Mouse (Mus musculus): ENCODE measurements around the gene Ptpn3. TPM values are rescaled to one million over a fixed set of nuclear protein-coding genes. Genes with fewer than 3 reads are reported as not detected.

Gene Ptpn3
- polyA plus RNA-seq, 1 experiment = 4.1 TPM

DNA sequence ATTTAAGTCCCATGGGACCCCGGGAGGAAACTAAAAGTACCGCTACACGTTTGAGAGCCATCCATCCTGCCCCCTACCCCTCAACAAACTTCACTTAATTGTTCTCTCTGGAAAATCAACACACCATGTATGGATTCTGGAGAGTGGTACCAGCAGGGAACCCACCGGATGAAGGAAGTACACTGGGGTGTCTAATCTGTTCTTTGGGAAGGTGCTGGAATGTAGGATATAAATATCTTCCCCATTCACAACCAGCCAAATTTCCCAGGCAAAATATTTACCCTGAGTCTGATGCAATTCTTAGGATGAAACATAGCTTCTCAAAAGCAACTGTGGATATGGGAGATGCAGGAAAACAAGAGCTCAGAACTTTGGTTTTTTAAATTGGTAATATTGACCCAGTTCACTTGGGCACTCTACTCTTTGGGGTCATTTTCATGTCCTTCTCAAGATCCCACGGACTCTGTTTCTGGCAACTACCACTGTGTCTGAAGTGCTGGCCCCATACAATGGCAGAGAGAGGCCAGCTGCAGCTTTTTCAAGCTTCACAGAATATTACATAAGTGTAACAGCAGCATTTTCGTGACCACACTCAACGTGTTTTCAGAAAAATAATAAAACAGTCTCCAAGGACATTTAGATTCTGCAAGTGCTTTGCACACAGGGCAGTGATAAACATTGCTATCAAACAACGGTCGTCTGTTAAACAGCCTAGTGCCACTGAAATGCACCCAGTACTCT, 109.9 kb downstream of the Ptpn3 start:
- H3K27ac ChIP-seq (ENCODE audit: control insufficient read depth, insufficient read depth, low read depth, low read length, poor library complexity) = no peak overlapping the region
- no peak overlapping the region for H3K4me3 ChIP-seq (replicated peaks; ENCODE audit: control insufficient read depth, low read depth, low read length)
- TF ChIP-seq POLR2A (IDR thresholded peaks at IDR 0.05; ENCODE audit: borderline replicate concordance, control insufficient read depth, low read depth, low read length) (no peak), CTCF (IDR thresholded peaks at IDR 0.05; ENCODE audit: control insufficient read depth, insufficient read depth, low read length) (no peak)
- H3K4me1 ChIP-seq (ENCODE audit: control insufficient read depth, insufficient read depth, low read length) = no peaks in the 10 kb centered on the region
- WGBS = 70% methylated on average over 9 of the region's 9 CpGs

DNA sequence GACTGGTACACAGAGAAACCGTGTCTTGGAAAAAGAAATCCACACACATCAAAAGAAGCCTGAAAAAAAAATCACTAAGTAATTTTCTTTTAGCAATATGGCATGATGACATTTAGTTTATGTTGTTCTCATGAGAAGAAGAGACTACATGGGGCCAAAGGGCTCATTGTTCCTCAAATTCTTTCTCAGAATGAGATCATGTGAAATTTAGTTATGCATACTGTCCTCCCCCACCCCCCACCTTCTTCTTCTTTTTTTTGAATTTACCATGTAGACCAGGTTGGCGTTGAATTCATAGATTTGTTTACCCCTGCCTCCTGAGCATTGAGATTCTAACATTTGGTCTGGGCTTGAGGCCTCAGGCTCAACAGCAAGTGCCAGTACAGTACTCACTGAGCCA, 111.8 kb downstream of the Ptpn3 start:
- TF ChIP-seq POLR2A (IDR thresholded peaks at IDR 0.05; ENCODE audit: borderline replicate concordance, control insufficient read depth, low read depth, low read length) (no peak), CTCF (IDR thresholded peaks at IDR 0.05; ENCODE audit: control insufficient read depth, insufficient read depth, low read length) (no peak)
- WGBS = 86% methylated on average over 2 of the region's 2 CpGs
- no peak overlapping the region for H3K4me3 ChIP-seq (replicated peaks; ENCODE audit: control insufficient read depth, low read depth, low read length)
- H3K27ac ChIP-seq (ENCODE audit: control insufficient read depth, insufficient read depth, low read depth, low read length, poor library complexity) = no peak overlapping the region
- no peaks in the 10 kb centered on the region for H3K4me1 ChIP-seq (ENCODE audit: control insufficient read depth, insufficient read depth, low read length)

- no peaks in the 10 kb centered on the region for H3K4me1 ChIP-seq (ENCODE audit: control insufficient read depth, insufficient read depth, low read length)
- no peak for TF ChIP-seq CTCF (IDR thresholded peaks at IDR 0.05; ENCODE audit: control insufficient read depth, insufficient read depth, low read length)
- no peak for TF ChIP-seq POLR2A (IDR thresholded peaks at IDR 0.05; ENCODE audit: borderline replicate concordance, control insufficient read depth, low read depth, low read length)
- no peak overlapping the region for H3K4me3 ChIP-seq (replicated peaks; ENCODE audit: control insufficient read depth, low read depth, low read length)
- H3K27ac ChIP-seq (ENCODE audit: control insufficient read depth, insufficient read depth, low read depth, low read length, poor library complexity) = no peak overlapping the region
- WGBS = 22% methylated on average over 6 of the region's 6 CpGs
Measured at GRCm38 (mm10) chr4:57186035-57186434, 115.6 kb downstream of the Ptpn3 start.

GRCm38 (mm10) chr4:57185462-57185861, 116.2 kb downstream of the Ptpn3 start:
- 84% methylated on average over 8 of the region's 8 CpGs for WGBS
- H3K4me1 ChIP-seq (ENCODE audit: control insufficient read depth, insufficient read depth, low read length) = no peaks in the 10 kb centered on the region
- no peak for TF ChIP-seq POLR2A (IDR thresholded peaks at IDR 0.05; ENCODE audit: borderline replicate concordance, control insufficient read depth, low read depth, low read length)
- no peak for TF ChIP-seq CTCF (IDR thresholded peaks at IDR 0.05; ENCODE audit: control insufficient read depth, insufficient read depth, low read length)
- H3K4me3 ChIP-seq (replicated peaks; ENCODE audit: control insufficient read depth, low read depth, low read length) = no peak overlapping the region
- no peak overlapping the region for H3K27ac ChIP-seq (ENCODE audit: control insufficient read depth, insufficient read depth, low read depth, low read length, poor library complexity)

DNA sequence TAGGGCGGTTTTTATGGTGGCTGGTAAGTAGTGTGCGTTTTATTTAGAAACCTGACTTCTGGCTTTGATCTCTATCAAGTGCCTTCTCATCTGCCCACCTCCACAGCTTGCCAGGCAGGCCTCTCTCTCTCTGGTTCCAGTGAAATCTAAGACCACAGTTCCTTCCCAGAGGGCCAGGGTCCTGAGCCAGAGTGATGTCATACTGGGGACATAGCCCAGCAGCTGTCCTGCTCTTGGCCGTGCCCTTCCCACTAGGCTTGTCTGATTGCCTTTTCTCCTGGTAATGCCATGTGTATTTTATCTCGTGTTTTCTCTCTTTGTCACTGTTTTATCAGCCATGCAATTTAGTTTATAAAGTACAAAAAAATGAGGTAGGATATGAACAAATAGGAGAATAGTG, 118.1 kb downstream of the Ptpn3 start:
- 74% methylated on average over 4 of the region's 4 CpGs for WGBS
- H3K4me1 ChIP-seq (ENCODE audit: control insufficient read depth, insufficient read depth, low read length) = no peaks in the 10 kb centered on the region
- TF ChIP-seq POLR2A (IDR thresholded peaks at IDR 0.05; ENCODE audit: borderline replicate concordance, control insufficient read depth, low read depth, low read length) = no peak

DNA sequence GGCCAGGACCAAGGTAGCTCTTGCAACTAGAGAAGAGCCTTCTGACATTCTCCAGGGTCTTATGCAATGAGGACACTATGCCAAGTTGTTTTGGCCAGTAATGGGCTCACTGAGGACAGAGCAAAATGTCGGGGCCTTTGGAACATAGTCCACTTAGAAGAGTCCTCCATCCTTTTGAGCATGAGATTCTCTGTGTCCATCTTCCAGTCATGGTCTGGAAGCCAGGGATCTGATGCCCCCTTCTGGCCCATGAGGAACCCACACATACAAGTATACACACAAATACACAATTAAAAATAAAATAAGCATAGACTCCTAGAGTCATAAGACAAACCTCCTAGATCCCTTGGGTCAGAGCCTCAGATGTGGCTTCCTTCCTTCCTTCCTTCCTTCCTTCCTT, 120.1 kb downstream of the Ptpn3 start:
- whole genome bisulfite sequencing = 68% methylated on average over 1 of the region's 1 CpGs
- no peak overlapping the region for H3K4me3 ChIP-seq (replicated peaks; ENCODE audit: control insufficient read depth, low read depth, low read length)
- no peak overlapping the region for H3K27ac ChIP-seq (ENCODE audit: control insufficient read depth, insufficient read depth, low read depth, low read length, poor library complexity)
- no peak for TF ChIP-seq CTCF (IDR thresholded peaks at IDR 0.05; ENCODE audit: control insufficient read depth, insufficient read depth, low read length)
- no peak for TF ChIP-seq POLR2A (IDR thresholded peaks at IDR 0.05; ENCODE audit: borderline replicate concordance, control insufficient read depth, low read depth, low read length)
- H3K4me1 ChIP-seq (ENCODE audit: control insufficient read depth, insufficient read depth, low read length) = no peaks in the 10 kb centered on the region

More for the DNA sequence above, 118.1 kb downstream of the Ptpn3 start:
- no peak overlapping the region for H3K4me3 ChIP-seq (replicated peaks; ENCODE audit: control insufficient read depth, low read depth, low read length)
- H3K27ac ChIP-seq (ENCODE audit: control insufficient read depth, insufficient read depth, low read depth, low read length, poor library complexity) = no peak overlapping the region

DNA sequence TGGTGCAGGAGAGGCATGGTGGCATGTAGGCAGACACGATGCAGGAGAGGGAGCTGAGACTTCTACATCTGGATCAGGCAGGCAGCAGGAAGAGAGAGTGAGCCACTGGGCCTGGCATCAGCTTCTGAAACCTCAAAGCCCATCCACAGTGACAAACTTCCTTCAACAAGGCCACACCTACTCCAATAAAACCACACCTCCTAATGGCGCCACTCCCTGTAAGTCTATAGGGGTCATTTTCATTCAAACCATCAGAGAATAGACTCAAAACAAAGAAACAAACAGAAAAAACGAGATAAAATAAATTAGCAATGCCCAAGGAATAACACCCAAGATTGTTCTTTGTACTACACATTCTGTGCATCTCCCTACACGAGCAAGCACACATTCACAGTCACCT, 122.8 kb downstream of the Ptpn3 start:
- TF ChIP-seq CTCF (IDR thresholded peaks at IDR 0.05; ENCODE audit: control insufficient read depth, insufficient read depth, low read length) (no peak), POLR2A (IDR thresholded peaks at IDR 0.05; ENCODE audit: borderline replicate concordance, control insufficient read depth, low read depth, low read length) (no peak)
- Histone ChIP-seq H3K4me3 (replicated peaks; ENCODE audit: control insufficient read depth, low read depth, low read length) (no peak overlapping the region), H3K27ac (ENCODE audit: control insufficient read depth, insufficient read depth, low read depth, low read length, poor library complexity) (no peak overlapping the region), H3K4me1 (ENCODE audit: control insufficient read depth, insufficient read depth, low read length) (no peaks in the 10 kb centered on the region)
- 76% methylated on average over 4 of the region's 4 CpGs for WGBS

- H3K4me1 ChIP-seq (ENCODE audit: control insufficient read depth, insufficient read depth, low read length) = no peaks in the 10 kb centered on the region
- H3K27ac ChIP-seq (ENCODE audit: control insufficient read depth, insufficient read depth, low read depth, low read length, poor library complexity) = no peak overlapping the region
- TF ChIP-seq POLR2A (IDR thresholded peaks at IDR 0.05; ENCODE audit: borderline replicate concordance, control insufficient read depth, low read depth, low read length) = no peak
- TF ChIP-seq CTCF (IDR thresholded peaks at IDR 0.05; ENCODE audit: control insufficient read depth, insufficient read depth, low read length) = no peak
- no peak overlapping the region for H3K4me3 ChIP-seq (replicated peaks; ENCODE audit: control insufficient read depth, low read depth, low read length)
- WGBS = 82% methylated on average over 10 of the region's 10 CpGs
Measured at GRCm38 (mm10) chr4:57175329-57175728, 126.3 kb downstream of the Ptpn3 start.

DNA sequence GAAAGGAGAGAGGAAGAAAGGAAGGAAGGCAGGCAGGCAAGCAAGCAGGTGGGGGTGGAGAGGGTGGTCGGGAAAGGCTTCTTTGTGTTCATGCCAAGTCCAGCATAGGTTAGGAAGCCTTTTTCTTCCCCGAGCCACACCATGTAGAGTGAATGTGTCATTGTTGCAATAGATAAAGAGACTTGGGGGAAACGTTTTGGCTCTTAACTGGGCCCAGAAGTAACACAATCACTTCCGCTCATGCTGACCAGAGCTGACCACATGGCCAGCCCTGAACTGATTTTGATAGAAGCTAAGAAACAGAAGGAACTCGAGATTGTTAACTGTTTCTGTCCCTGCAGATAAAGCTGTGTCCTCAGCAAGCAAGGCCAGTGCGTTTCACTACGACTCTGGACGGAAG, 128.8 kb downstream of the Ptpn3 start:
- H3K4me3 ChIP-seq (replicated peaks; ENCODE audit: control insufficient read depth, low read depth, low read length) = no peak overlapping the region
- no peak overlapping the region for H3K27ac ChIP-seq (ENCODE audit: control insufficient read depth, insufficient read depth, low read depth, low read length, poor library complexity)
- WGBS = 31% methylated on average over 8 of the region's 8 CpGs
- TF ChIP-seq POLR2A (IDR thresholded peaks at IDR 0.05; ENCODE audit: borderline replicate concordance, control insufficient read depth, low read depth, low read length) = no peak
- H3K4me1 ChIP-seq (ENCODE audit: control insufficient read depth, insufficient read depth, low read length) = no peaks in the 10 kb centered on the region
